Mouse (Mus musculus) WW6 (cell line): ENCODE measurements around the gene Riok1.

Experiments used
- DNase-seq: peaks from one replicate; pipeline ENCODE4 v3.0.0-alpha.2; 2013; ENCODE audit warnings: low read depth, low spot score

Gene Riok1

DNA sequence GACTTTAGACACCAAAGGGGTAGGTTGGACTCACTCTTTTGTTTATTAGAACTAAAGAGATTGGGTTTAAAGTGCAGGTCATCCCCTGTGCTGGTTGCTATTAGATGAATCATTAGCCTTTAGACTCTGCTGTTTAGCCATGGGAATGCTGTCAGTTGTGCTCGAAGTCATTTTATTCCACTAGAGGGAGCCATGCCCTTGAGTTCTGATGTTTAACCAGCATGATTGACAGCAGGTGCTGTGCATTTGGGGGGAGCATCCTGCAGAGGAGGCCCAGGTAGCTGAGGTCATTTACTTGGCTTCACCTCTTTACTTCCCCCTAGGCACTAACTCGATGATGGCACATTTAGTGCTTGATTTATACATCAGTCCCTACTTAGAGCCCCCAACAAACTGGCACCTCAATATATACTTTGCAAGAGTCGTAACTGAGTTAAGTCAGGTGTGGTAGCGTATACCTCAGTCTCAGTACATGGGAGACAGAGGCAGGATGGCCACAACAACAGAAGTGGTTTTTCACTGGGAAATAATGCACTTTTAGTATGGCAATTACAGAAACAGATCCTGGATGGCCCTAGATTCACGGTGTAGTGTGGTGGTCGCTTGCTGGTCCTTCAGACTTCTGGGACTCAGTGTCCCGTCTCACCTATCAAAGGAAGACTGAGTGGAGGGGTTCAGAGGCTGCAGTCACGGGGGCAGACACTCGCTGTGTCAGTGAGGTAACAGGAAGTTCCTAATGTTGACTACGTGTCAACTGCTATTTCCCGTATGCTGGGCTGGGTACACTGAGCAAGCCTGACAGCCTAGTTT, 28.3 kb downstream of the Riok1 start:
- peak; percentile 56 for DNase-seq

DNA sequence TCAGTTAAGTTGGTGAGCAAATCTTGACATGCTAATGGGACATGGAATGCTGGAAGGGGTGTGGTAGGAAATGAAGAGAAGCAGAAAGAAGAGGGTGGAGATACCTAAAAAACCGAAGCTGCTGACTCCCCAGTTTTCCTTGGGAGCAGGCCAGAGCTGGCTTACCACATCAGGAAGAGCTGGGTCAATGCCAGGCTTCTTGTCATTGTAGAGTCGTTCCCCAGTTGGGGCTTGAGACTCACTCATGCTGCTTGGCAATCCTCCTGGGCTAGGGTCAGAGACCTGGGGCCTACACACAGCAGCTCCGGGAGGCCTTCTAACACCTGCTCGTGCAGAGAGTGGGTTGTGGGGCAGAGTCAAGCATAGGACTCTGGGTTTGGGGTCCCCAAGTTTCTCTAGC, 34.1 kb downstream of the Riok1 start:
- DNase-seq = no peak

DNA sequence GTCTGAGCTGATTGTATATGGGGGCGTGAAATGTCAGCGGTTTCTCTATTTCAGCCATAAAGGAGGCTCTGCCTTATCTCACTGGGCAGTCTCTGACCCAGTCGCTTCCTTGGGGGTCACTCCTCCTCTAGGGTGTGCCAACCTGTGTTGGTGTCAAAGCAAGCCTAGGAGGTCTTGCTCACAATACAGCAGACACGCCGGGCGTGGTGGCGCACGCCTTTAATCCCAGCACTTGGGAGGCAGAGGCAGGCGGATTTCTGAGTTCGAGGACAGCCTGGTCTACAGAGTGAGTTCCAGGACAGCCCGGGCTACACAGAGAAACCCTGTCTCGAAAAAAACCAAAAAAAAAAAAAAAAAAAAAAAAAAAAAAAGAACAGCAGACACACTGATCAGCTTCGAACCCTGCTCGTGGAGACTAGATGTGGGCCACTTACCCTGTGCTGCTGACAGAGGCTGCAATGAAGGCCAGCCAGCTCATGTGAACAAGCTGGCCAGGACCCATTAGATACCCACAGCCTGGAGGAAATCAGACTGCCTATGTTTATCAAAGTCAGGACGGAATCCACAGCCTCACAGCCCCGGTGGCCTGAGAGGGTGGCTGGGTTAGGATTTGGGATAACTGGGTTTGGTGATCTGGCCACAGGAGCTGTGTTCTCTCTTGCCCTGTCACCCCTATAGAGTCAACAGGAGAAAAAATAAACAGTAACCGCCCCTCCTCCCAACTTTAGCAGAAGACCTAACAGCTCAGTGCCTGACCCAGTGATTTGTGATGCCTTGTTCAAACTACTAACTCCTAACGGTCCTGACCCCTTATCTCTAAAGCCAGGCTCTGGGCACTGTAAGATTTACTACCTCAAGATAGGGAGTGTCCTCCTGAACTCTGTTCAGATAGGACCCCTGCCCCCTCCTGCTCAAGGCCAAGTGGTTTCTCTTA, 36.8 kb downstream of the Riok1 start:
- no peak for DNase-seq

DNA sequence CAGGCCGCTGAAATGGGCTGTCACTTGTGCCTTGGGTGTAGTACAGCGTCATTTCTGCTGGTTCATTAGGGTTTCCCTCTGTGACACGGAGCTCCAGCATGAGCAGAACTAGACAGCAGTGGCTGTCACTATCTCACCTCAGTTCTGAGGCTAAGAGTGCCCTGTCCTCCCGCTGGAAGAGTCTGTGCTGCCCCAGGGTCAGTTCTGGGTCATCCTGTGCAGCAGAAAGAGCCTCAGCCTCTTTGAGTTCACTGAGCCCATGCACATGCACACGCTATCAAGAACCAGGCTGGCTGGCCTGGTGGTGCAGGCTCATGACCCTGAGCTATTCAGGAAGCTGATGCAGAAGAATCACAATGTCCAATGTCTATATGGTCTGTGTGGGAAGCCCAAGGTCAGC, 37.6 kb downstream of the Riok1 start:
- no peak for DNase-seq

DNA sequence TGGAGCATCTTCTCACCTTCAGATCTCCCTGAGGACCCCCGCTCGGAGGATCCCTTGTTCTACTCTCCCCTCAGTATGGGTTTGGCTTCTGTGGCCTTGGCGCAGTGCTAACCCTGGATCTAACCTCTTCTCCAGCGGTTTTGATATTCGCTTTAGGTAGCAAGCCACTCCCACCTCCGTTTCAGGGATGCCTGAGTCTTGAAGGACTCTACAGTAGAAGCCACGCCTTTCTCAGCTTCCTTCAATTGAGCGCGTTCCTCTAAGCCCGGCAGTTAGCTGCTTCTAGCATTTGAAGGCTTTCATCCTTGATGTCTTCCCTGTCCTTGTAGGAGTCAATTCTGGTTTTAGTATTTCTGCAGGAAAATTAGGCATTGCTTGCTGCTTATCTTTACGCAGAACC, 40.3 kb downstream of the Riok1 start:
- DNase-seq = peak; percentile 28

DNA sequence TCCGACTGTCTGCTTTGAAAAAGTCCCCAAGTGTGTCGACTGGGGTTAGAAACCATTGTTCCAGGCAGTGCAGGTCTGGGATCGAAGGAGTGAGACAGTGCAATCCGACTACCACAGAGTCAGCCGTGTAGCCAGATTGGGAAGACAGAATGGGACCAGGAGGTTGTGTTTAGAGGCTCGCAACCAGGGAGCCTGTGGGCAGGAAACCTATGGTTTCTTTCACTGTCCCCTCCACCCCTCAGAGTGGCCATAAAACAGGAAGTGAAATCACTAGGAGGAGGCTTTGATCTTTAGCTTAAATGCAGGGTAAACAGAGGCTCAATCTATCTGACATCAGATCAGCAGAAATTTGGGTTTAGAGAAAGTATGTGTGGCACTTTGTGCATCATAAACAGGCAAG, 42.0 kb downstream of the Riok1 start:
- DNase-seq = no peak

DNA sequence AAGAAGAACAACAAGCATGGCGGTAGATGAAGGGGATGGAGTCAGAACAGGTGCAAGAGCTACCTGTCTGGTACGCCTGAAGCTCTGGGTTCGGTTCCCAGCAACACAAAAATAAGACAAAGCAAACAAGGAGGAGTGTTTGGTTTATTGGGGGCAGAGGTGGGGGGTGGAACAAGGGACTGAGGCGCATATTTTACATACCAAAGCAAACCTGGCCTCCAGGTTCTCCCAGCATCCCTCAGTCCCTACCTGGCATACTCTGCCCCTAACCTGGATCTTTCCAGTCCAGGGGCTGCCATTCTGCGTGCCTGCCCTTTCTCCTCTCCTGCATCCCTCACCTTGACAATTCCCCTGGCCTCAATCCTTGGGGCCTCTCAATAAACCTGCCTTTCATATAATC, 42.6 kb downstream of the Riok1 start:
- no peak for DNase-seq

DNA sequence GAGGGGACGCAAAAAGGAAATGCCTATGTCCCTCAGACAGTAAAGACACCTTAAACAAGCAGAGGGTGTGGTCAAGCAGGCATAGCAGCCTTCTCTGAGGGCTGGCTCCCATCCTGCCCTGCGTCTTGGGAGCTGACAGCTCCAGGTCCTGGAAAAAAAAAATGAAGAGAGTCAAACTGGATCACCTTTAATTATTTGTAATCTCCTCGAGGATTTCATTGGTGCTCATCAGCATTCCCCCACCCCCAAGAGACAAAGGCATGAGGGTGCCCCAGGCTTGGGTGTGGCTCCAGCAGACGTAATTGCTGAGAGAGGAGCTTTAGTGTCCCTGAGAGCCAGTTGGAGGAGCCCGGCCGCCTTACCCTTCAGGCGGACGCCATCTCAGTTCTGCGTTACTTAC, 43.2 kb downstream of the Riok1 start:
- peak; percentile 62 for DNase-seq

DNA sequence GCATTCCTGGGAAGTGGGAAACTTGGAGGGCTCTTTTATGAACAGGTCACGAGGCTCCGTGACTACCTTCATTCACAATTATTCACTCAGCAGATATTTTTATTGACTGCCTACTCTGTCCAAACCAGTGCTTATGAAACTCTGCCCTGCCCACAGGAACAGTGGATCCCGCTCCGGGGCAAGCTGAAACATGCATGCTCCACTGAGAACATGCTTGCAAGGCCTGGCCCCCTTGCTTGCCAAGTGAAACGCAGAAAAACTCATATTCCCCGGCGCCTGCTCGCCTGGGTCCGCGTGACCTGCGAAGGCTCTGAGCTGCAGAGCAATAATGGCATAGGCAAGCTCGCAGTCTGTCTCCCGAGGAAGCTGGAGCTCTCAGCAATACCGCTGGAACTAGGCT, 43.9 kb downstream of the Riok1 start:
- no peak for DNase-seq

DNA sequence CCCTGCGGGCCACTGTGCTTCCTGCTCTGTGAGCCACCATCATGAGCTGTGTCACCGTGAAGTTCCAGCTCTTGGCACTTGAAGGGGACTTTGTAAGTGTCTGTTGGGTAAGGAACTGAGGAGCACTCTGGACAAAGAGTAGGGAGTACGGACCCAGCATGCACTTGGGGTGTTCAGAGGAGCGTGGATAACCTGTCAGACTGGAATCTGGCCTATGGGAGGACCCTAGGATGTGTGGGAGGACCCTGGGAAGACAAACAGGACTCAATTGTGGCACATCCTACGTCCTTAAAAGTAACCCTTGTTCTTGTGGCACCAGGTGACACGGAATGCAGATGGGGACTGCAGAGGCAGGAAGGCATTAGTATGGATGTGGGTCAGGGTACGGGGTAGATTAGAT, 44.4 kb downstream of the Riok1 start:
- DNase-seq = no peak

DNA sequence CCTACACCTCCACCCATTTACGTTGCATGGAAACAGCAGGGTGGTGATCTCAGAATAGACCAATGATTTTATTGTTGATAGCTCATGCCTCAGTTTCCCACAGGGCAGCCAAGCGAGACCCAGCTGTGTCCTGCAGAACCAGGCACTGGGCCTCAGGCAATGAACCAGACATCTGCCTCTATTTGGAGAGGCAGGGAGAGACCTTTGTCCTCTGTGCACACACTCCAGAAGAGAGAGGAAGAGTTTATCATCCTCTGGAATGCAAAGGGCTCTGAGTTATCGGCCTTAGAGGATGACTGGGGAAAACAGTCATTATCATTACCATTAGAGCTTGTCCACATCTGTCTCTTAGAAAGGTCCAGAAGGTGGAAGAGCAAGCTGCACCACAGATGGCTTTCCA, 49.9 kb downstream of the Riok1 start:
- DNase-seq = no peak

DNA sequence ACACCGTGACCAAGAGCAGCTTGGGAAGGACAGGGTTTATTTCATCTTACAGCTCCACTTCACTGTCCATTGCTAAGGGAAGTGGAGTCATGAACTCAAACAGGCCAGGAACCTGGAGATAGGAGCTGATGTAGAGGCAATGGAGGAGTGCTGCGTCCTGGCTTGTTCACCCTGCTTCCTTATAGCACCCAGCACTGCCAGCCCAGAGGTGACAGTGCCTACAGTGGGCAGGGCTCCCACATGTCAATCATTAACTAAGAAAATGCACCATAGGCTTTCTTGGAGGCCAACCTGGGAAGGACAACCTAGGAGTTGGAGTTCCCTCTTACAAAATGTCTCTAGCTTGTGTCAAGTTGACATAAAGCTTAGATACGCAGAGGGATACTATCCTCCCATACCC, 51.2 kb downstream of the Riok1 start:
- DNase-seq = no peak

DNA sequence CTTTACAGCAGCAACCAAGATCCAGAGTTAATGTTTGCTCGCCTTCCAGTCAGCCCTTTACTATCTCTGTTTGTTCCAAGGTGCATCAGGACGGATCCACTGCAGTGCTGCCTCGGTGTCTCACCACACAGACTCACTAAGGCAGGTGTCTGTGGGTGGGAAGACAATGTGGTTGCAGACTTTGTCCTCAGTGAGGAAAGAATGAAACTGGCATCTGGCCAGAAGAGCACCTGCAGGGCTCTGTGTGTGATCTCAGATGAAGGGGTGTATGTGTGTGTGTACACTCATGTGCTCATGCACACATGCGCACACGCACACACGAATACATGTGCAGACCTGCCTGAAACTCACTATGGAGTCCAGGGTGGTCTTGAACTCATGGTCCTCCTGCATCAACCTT, 52.7 kb downstream of the Riok1 start:
- no peak for DNase-seq

DNA sequence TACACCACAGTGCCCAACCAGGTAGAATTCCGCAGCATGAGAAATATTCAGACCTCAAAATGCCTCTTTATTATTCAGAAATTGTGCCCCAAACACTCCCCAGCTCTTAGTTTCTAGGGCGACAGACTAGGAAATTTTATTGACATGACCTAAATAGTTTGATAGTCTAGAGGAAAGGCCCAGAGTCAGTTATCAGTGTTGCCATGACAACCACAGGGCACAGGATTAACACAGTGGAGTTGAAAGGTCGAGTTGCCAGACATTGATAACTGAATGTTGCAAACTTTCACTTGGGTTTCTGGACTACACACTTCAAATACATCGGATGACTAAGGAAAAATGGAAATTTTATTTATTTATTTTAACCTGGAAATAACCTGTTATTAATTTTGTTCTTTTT, 53.1 kb downstream of the Riok1 start:
- no peak for DNase-seq

DNA sequence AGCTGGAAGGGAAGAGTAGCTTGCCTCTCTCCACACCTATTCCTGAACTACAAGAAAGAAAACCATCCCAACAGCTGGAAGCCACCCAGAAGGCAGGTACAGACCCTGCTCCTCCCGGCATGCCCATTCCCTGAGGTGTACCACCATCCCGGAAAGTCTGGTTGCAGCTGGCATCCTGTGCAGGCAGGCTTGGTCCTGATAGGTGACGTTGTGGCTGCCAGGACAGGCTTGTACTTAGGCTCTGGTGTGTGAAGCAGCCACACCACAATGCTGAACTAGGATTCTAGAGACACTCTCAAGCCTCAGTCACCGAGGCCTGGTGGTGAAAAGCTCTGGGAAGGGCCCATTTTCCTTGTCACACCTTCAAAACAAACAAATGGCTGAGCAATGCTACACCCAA, 59.4 kb downstream of the Riok1 start:
- DNase-seq = no peak

DNA sequence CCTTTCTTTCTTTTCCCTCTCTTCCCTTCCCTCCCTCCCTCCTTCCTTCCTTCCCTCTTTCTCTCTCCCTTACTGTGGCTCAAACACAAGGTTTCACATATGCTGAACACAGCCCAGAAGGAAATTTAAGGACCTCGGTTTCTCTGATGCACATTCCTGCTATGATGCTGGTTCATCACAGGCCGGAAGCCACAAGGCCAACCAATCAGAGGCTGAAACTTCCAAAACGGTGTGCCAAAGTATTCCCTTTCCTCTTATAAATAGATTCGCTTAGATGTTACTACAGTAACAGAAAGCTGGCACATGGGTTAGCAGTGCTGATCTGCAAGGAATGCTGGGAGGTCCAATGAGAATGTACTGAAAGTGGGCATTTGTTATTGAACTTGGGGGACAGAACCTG, 66.6 kb downstream of the Riok1 start:
- DNase-seq = no peak

DNA sequence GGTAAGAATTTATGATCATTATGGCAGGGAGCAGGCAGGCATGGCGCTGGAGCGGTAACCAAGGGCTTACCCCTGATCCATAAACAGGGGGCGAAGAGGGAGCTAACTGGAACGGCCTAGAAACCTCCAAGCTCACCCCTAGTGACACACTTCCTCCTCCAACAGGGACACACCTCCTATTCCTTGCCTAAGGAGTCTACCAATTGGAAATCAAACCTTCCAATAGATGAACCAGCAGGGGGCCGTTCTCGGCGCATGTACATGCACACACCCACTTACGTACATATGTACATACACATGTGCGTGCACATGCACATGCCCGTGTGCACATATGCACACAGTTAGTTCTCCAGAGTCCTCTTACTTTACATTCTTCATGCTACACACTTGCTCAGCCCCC, 67.7 kb downstream of the Riok1 start:
- no peak for DNase-seq

DNA sequence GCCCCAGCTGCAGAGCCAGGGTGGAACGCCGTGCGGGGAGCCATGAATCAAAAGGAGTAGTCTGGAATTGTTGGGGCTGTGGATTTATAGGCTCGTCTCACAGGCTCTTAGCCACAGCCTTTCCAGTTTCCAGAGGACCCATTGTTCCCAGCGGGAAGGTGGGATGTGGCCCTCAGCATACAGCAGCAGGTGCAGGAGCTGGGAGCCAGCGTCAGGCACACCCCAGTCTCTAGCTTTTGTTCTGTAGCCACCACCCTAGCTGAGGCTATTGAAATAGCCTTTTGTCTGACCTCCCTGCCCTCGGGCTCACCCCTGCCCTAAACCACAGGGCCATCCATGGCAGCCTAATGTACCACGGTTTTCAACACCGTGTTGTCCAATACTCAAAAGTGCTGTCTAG, 72.3 kb downstream of the Riok1 start:
- DNase-seq = no peak
